Mouse (Mus musculus): Measurements from ENCODE around the gene Dync1i1. TPM values are rescaled to one million over a fixed set of nuclear protein-coding genes. Genes with fewer than 3 reads are reported as not detected.

Gene Dync1i1
- polyA plus RNA-seq, 1 experiment from 2014 or later, result 159 TPM

- Histone ChIP-seq H3K4me3 (replicated peaks; ENCODE audit: low read length) (no peak overlapping the region), H3K27ac (ENCODE audit: low read length) (no peak overlapping the region), H3K4me1 (replicated peaks; ENCODE audit: control insufficient read depth, insufficient read depth, low read length) (peaks cover 7% of the 10 kb centered on the region), H3K27me3 (replicated peaks; ENCODE audit: control insufficient read depth, insufficient read depth, low read length) (0 out of 2 replicates have a peak, but pooled peaks cover 4% of the 10 kb centered on the region), H3K9me3 (ENCODE audit: control insufficient read depth, low read length) (no peaks in the 10 kb centered on the region), H3K36me3 (ENCODE audit: control insufficient read depth, insufficient read depth) (no peaks in the 10 kb centered on the region), H3K9ac (replicated peaks; ENCODE audit: low read depth, low read length) (no peak overlapping the region), H3K4me2 (ENCODE audit: low read length) (peak overlapping the region; percentile 29; the same call in 1 of the 2 replicates)
- ATAC-seq, result no peak; the same call in 1 of the 2 replicates
- 13% methylated on average over 12 of the region's 12 CpGs for WGBS
Observed at GRCm38 (mm10) chr6:5858371-5858770, 132.9 kb downstream of the Dync1i1 start.

GRCm38 (mm10) chr6:5858901-5859598, 133.6 kb downstream of the Dync1i1 start:
- peak; percentile 45 for ATAC-seq
- Histone ChIP-seq H3K36me3 (ENCODE audit: control insufficient read depth, insufficient read depth) (no peaks in the 10 kb centered on the region), H3K27ac (ENCODE audit: low read length) (no peak overlapping the region), H3K9ac (replicated peaks; ENCODE audit: low read depth, low read length) (no peak overlapping the region), H3K9me3 (ENCODE audit: control insufficient read depth, low read length) (no peaks in the 10 kb centered on the region), H3K4me1 (replicated peaks; ENCODE audit: control insufficient read depth, insufficient read depth, low read length) (peaks cover 7% of the 10 kb centered on the region), H3K27me3 (replicated peaks; ENCODE audit: control insufficient read depth, insufficient read depth, low read length) (0 out of 2 replicates have a peak, but pooled peaks cover 4% of the 10 kb centered on the region), H3K4me2 (ENCODE audit: low read length) (no peak overlapping the region), H3K4me3 (replicated peaks; ENCODE audit: low read length) (no peak overlapping the region)
- WGBS, result 66% methylated on average over 20 of the region's 20 CpGs

- H3K27ac ChIP-seq (ENCODE audit: low read length), result no peak overlapping the region
- H3K9ac ChIP-seq (replicated peaks; ENCODE audit: low read depth, low read length), result no peak overlapping the region
- peaks cover 7% of the 10 kb centered on the region for H3K4me1 ChIP-seq (replicated peaks; ENCODE audit: control insufficient read depth, insufficient read depth, low read length)
- H3K36me3 ChIP-seq (ENCODE audit: control insufficient read depth, insufficient read depth), result no peaks in the 10 kb centered on the region
- 79% methylated on average over 8 of the region's 8 CpGs for WGBS
- H3K9me3 ChIP-seq (ENCODE audit: control insufficient read depth, low read length), result no peaks in the 10 kb centered on the region
- no peak overlapping the region for H3K4me2 ChIP-seq (ENCODE audit: low read length)
- H3K27me3 ChIP-seq (replicated peaks; ENCODE audit: control insufficient read depth, insufficient read depth, low read length), result 0 out of 2 replicates have a peak, but pooled peaks cover 4% of the 10 kb centered on the region
- no peak for ATAC-seq
- H3K4me3 ChIP-seq (replicated peaks; ENCODE audit: low read length), result no peak overlapping the region
Observed at GRCm38 (mm10) chr6:5859630-5860029, 134.2 kb downstream of the Dync1i1 start.

- H3K27me3 ChIP-seq (replicated peaks; ENCODE audit: control insufficient read depth, insufficient read depth, low read length), result no peaks in the 10 kb centered on the region
- no peak overlapping the region for H3K4me2 ChIP-seq (ENCODE audit: low read length)
- H3K9ac ChIP-seq (replicated peaks; ENCODE audit: low read depth, low read length), result no peak overlapping the region
- no peak overlapping the region for H3K4me3 ChIP-seq (replicated peaks; ENCODE audit: low read length)
- no peaks in the 10 kb centered on the region for H3K9me3 ChIP-seq (ENCODE audit: control insufficient read depth, low read length)
- no peak for ATAC-seq
- no peaks in the 10 kb centered on the region for H3K36me3 ChIP-seq (ENCODE audit: control insufficient read depth, insufficient read depth)
- H3K4me1 ChIP-seq (replicated peaks; ENCODE audit: control insufficient read depth, insufficient read depth, low read length), result no peaks in the 10 kb centered on the region
- 76% methylated on average over 5 of the region's 5 CpGs for WGBS
- H3K27ac ChIP-seq (ENCODE audit: low read length), result no peak overlapping the region
Observed at GRCm38 (mm10) chr6:5866091-5866490, 140.7 kb downstream of the Dync1i1 start.

GRCm38 (mm10) chr6:5867221-5867620, 141.8 kb downstream of the Dync1i1 start:
- Histone ChIP-seq H3K9ac (replicated peaks; ENCODE audit: low read depth, low read length) (no peak overlapping the region), H3K9me3 (ENCODE audit: control insufficient read depth, low read length) (no peaks in the 10 kb centered on the region), H3K27ac (ENCODE audit: low read length) (no peak overlapping the region), H3K27me3 (replicated peaks; ENCODE audit: control insufficient read depth, insufficient read depth, low read length) (no peaks in the 10 kb centered on the region), H3K4me1 (replicated peaks; ENCODE audit: control insufficient read depth, insufficient read depth, low read length) (no peaks in the 10 kb centered on the region), H3K36me3 (ENCODE audit: control insufficient read depth, insufficient read depth) (no peaks in the 10 kb centered on the region), H3K4me3 (replicated peaks; ENCODE audit: low read length) (no peak overlapping the region), H3K4me2 (ENCODE audit: low read length) (no peak overlapping the region)
- ATAC-seq, result no peak
- WGBS, result 94% methylated on average over 4 of the region's 4 CpGs

GRCm38 (mm10) chr6:5871060-5871459, 145.6 kb downstream of the Dync1i1 start:
- ATAC-seq, result no peak
- H3K9me3 ChIP-seq (ENCODE audit: control insufficient read depth, low read length), result no peaks in the 10 kb centered on the region
- H3K4me3 ChIP-seq (replicated peaks; ENCODE audit: low read length), result no peak overlapping the region
- H3K36me3 ChIP-seq (ENCODE audit: control insufficient read depth, insufficient read depth), result no peaks in the 10 kb centered on the region
- no peak overlapping the region for H3K9ac ChIP-seq (replicated peaks; ENCODE audit: low read depth, low read length)
- WGBS, result 78% methylated on average over 5 of the region's 5 CpGs
- no peak overlapping the region for H3K27ac ChIP-seq (ENCODE audit: low read length)
- H3K4me1 ChIP-seq (replicated peaks; ENCODE audit: control insufficient read depth, insufficient read depth, low read length), result no peaks in the 10 kb centered on the region
- no peak overlapping the region for H3K4me2 ChIP-seq (ENCODE audit: low read length)
- no peaks in the 10 kb centered on the region for H3K27me3 ChIP-seq (replicated peaks; ENCODE audit: control insufficient read depth, insufficient read depth, low read length)

- Histone ChIP-seq H3K9me3 (ENCODE audit: control insufficient read depth, low read length) (no peaks in the 10 kb centered on the region), H3K4me2 (ENCODE audit: low read length) (no peak overlapping the region), H3K27me3 (replicated peaks; ENCODE audit: control insufficient read depth, insufficient read depth, low read length) (no peaks in the 10 kb centered on the region), H3K4me1 (replicated peaks; ENCODE audit: control insufficient read depth, insufficient read depth, low read length) (no peaks in the 10 kb centered on the region), H3K36me3 (ENCODE audit: control insufficient read depth, insufficient read depth) (no peaks in the 10 kb centered on the region), H3K4me3 (replicated peaks; ENCODE audit: low read length) (no peak overlapping the region), H3K27ac (ENCODE audit: low read length) (no peak overlapping the region), H3K9ac (replicated peaks; ENCODE audit: low read depth, low read length) (no peak overlapping the region)
- WGBS, result 84% methylated on average over 15 of the region's 15 CpGs
- no peak for ATAC-seq
Observed at GRCm38 (mm10) chr6:5871581-5872298, 146.3 kb downstream of the Dync1i1 start.

GRCm38 (mm10) chr6:5889341-5889740, 163.9 kb downstream of the Dync1i1 start:
- Histone ChIP-seq H3K9ac (replicated peaks; ENCODE audit: low read depth, low read length) (no peak overlapping the region), H3K4me3 (replicated peaks; ENCODE audit: low read length) (no peak overlapping the region), H3K27me3 (replicated peaks; ENCODE audit: control insufficient read depth, insufficient read depth, low read length) (no peaks in the 10 kb centered on the region), H3K4me1 (replicated peaks; ENCODE audit: control insufficient read depth, insufficient read depth, low read length) (no peaks in the 10 kb centered on the region), H3K9me3 (ENCODE audit: control insufficient read depth, low read length) (no peaks in the 10 kb centered on the region), H3K27ac (ENCODE audit: low read length) (no peak overlapping the region), H3K4me2 (ENCODE audit: low read length) (no peak overlapping the region), H3K36me3 (ENCODE audit: control insufficient read depth, insufficient read depth) (no peaks in the 10 kb centered on the region)
- WGBS, result 90% methylated on average over 6 of the region's 6 CpGs
- ATAC-seq, result no peak

GRCm38 (mm10) chr6:5911295-5911694, 185.9 kb downstream of the Dync1i1 start:
- H3K36me3 ChIP-seq (ENCODE audit: control insufficient read depth, insufficient read depth), result no peaks in the 10 kb centered on the region
- no peak for ATAC-seq
- 75% methylated on average over 7 of the region's 7 CpGs for WGBS

More at GRCm38 (mm10) chr6:5911295-5911694, 185.9 kb downstream of the Dync1i1 start:
- no peak overlapping the region for H3K4me2 ChIP-seq (ENCODE audit: low read length)
- no peak overlapping the region for H3K27ac ChIP-seq (ENCODE audit: low read length)
- no peaks in the 10 kb centered on the region for H3K9me3 ChIP-seq (ENCODE audit: control insufficient read depth, low read length)
- H3K4me1 ChIP-seq (replicated peaks; ENCODE audit: control insufficient read depth, insufficient read depth, low read length), result no peaks in the 10 kb centered on the region
- no peaks in the 10 kb centered on the region for H3K27me3 ChIP-seq (replicated peaks; ENCODE audit: control insufficient read depth, insufficient read depth, low read length)
- H3K9ac ChIP-seq (replicated peaks; ENCODE audit: low read depth, low read length), result no peak overlapping the region
- no peak overlapping the region for H3K4me3 ChIP-seq (replicated peaks; ENCODE audit: low read length)
